Mouse (Mus musculus) midbrain, embryonic 10.5 days (tissue): ENCODE measurements around the gene Zfp287. TPM values are rescaled to one million over a fixed set of nuclear protein-coding genes. Genes with fewer than 3 reads are reported as not detected.
"Not testable (repeated sequence)": the region's sequence is repeated elsewhere in the genome, so short reads cannot be mapped to it uniquely, and the experiment has no call there.

Experiments used
- DNase-seq: peaks from one replicate; pipeline ENCODE4 v3.0.0-alpha.2; 2017; ENCODE audit warnings: low spot score
- H3K27ac ChIP-seq: fragments of 300-500 bp; sonication (generic); replicated peaks from 2 replicates; pipeline ENCODE4 v1.5.1; 2016; ENCODE audit warnings: mild to moderate bottlenecking
- H3K27me3 ChIP-seq: fragments of 300-500 bp; sonication (generic); 2 replicates; pipeline ENCODE4 v1.6.1; 2016; ENCODE audit warnings: low read depth, mild to moderate bottlenecking; ENCODE audit not compliant: poor library complexity, severe bottlenecking
- H3K36me3 ChIP-seq: fragments of 300-500 bp; sonication (generic); 2 replicates; pipeline ENCODE4 v1.6.1; 2016; ENCODE audit warnings: mild to moderate bottlenecking, moderate library complexity
- H3K4me1 ChIP-seq: fragments of 300-500 bp; sonication (generic); 2 replicates; pipeline ENCODE4 v1.6.1; 2016
- H3K4me3 ChIP-seq: fragments of 300-500 bp; sonication (generic); 2 replicates; pipeline ENCODE4 v1.5.1; 2016; ENCODE audit warnings: mild to moderate bottlenecking, moderate library complexity
- H3K9me3 ChIP-seq: fragments of 300-500 bp; sonication (generic); replicated peaks from 2 replicates; pipeline ENCODE4 v1.6.1; 2016; ENCODE audit warnings: mild to moderate bottlenecking
- WGBS: fragments of 180-500 bp; shearing (Covaris S2); methylation state at CpG from one replicate; pipeline ENCODE4 v1.1.7; 2016; 5-methylcytosine and 5-hydroxymethylcytosine counted together
- polyA plus RNA-seq: library from polyadenylated mRNA; unstranded; fragments of >200 nt; fragmentation: Nextera tagmentation; extraction: Ambion mirVana; gene quantifications from 2 replicates; pipeline ENCODE4 v1.2.1, GENCODE M21; 2016

Zfp287 gene
- 13.8 and 16.5 TPM in 2 replicates for polyA plus RNA-seq

DNA sequence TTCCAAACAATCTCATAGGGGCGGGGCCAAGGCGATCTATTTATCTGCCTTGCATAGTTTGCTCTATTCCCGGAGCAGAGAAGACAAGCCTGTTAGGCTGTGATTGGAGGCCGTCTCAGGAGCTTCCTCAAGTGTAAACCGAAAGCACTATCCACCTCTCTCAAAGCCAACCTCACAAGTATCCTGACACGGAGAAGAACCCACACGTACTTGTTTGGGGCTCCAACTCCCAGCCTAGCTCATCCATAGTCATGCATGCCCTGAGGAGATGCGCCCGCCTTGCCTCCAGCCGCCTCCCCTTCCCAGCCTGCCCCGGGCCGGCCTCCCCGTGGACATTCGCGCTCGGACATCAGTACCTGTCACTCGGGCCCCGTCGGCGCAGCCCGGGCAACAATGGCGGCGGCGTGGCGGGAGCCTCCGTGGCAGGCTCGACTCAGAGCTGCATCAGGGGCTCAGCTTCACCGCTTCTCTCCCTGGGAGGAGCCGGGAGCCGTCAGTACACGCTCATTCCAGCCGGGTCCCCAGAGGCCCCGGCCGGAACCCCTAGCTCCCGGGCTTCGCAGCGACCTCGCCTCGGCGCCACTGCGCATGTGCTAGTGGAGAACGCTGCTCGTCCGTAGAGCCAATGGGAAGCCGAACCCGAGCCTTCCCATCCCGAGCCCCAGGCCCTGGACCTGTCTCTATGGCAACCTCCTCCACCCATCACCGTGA is at the start of gene Zfp287:
Gene Zfp287, minus strand, starts transcription at position 595 of the 711 bp plus-strand sequence.
- Histone ChIP-seq H3K9me3 (no peaks in the 10 kb centered on the region), H3K27me3 (no peaks in the 10 kb centered on the region)
- under 1% methylated on average over 48 of the region's 48 CpGs for WGBS

DNA sequence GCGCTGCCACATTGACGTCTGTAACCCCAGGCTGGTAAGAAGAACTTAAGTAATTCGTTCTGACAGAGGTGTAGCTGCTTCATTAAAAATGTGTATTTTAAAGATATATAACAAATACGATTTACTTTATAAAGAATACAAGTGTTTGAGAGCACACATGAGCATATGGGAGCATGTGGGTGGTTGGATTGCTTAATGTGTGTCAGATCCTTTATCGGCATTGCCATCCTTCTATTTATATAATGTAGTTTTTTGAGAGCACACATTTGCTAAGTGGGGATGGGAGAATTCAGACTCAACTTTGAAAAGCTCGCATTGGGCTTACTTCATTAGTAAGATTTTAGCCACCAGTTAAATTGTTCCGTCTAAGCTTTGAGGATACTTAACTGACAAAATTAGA is 44.8 kb upstream of the Zfp287 start:
- Histone ChIP-seq H3K4me3 (no peak overlapping the region), H3K9me3 (peaks cover 82% of the 10 kb centered on the region), H3K27me3 (no peaks in the 10 kb centered on the region), H3K4me1 (no peaks in the 10 kb centered on the region), H3K36me3 (peaks cover 59% of the 10 kb centered on the region), H3K27ac (no peak overlapping the region)
- WGBS = 92% methylated on average over 7 of the region's 7 CpGs
- DNase-seq = no peak

More for the DNA sequence above, at the start of gene Zfp287:
- Histone ChIP-seq H3K4me1 (peaks cover 23% of the 10 kb centered on the region), H3K27ac (peak within 1 kb of the TSS; percentile 95), H3K4me3 (peak within 1 kb of the TSS; percentile 77), H3K36me3 (peaks cover 26% of the 10 kb centered on the region)
- DNase-seq = peak; percentile 96

GRCm38 (mm10) chr11:62760755-62761457 is 29.2 kb upstream of the Zfp287 start:
- DNase-seq = no peak
- H3K9me3 ChIP-seq = no peaks in the 10 kb centered on the region
- H3K4me3 ChIP-seq = no peak overlapping the region
- H3K36me3 ChIP-seq = no peaks in the 10 kb centered on the region
- H3K4me1 ChIP-seq = peaks cover 10% of the 10 kb centered on the region
- peaks cover 26% of the 10 kb centered on the region for H3K27me3 ChIP-seq
- 78% methylated on average over 9 of the region's 9 CpGs for WGBS
- H3K27ac ChIP-seq = no peak overlapping the region

DNA sequence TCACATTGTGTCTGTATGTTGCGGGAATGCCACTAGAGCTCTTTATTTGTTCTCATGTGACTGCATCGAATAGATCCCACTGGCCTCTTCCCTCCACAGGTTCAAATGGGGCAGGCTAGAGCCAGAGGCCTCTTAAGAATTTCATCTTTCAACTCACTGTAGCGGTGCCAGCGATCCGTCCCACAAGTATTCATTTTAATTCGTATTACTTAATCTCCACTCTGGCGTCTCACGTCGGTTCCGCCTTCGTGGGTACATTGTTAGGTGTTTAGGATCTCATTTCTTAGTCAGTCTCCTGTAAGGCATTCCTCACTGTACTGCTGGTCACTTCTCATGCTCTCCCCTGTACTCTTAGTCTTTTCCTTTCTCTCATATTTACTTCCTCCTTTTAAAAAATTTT is 26.8 kb upstream of the Zfp287 start:
- Histone ChIP-seq H3K4me1 (peaks cover 10% of the 10 kb centered on the region), H3K27ac (no peak overlapping the region), H3K27me3 (peaks cover 37% of the 10 kb centered on the region), H3K36me3 (no peaks in the 10 kb centered on the region), H3K9me3 (no peaks in the 10 kb centered on the region), H3K4me3 (no peak overlapping the region)
- 92% methylated on average over 11 of the region's 11 CpGs for WGBS
- no peak for DNase-seq

- Histone ChIP-seq H3K27me3 (peaks cover 37% of the 10 kb centered on the region), H3K4me1 (peaks cover 10% of the 10 kb centered on the region), H3K36me3 (no peaks in the 10 kb centered on the region), H3K4me3 (no peak overlapping the region), H3K27ac (no peak overlapping the region), H3K9me3 (no peaks in the 10 kb centered on the region)
- no peak for DNase-seq
- WGBS = 82% methylated on average over 6 of the region's 6 CpGs
Measured at GRCm38 (mm10) chr11:62757906-62758305, 26.2 kb upstream of the Zfp287 start.

- H3K36me3 ChIP-seq = no peaks in the 10 kb centered on the region
- H3K9me3 ChIP-seq = no peaks in the 10 kb centered on the region
- H3K27ac ChIP-seq = no peak overlapping the region; the same call in 1 of the 2 replicates
- H3K27me3 ChIP-seq = peaks cover 37% of the 10 kb centered on the region
- H3K4me1 ChIP-seq = peaks cover 10% of the 10 kb centered on the region
- 7% methylated on average over 7 of the region's 7 CpGs for WGBS
- H3K4me3 ChIP-seq = peak overlapping the region; percentile 41
- no peak for DNase-seq
Measured at GRCm38 (mm10) chr11:62757143-62757507, 25.4 kb upstream of the Zfp287 start.

- H3K27ac ChIP-seq = no peak overlapping the region; the same call in 1 of the 2 replicates
- H3K9me3 ChIP-seq = no peaks in the 10 kb centered on the region
- no peaks in the 10 kb centered on the region for H3K36me3 ChIP-seq
- 8% methylated on average over 36 of the region's 36 CpGs for WGBS
- peak; percentile 98 for DNase-seq
- H3K4me1 ChIP-seq = peaks cover 10% of the 10 kb centered on the region
- peak overlapping the region; percentile 41 for H3K4me3 ChIP-seq
- H3K27me3 ChIP-seq = peaks cover 37% of the 10 kb centered on the region
Measured at GRCm38 (mm10) chr11:62756456-62757142, 24.9 kb upstream of the Zfp287 start.

- peaks cover 40% of the 10 kb centered on the region for H3K27me3 ChIP-seq
- H3K9me3 ChIP-seq = no peaks in the 10 kb centered on the region
- no peaks in the 10 kb centered on the region for H3K36me3 ChIP-seq
- H3K27ac ChIP-seq = no peak within 1 kb of the TSS
- peaks cover 10% of the 10 kb centered on the region for H3K4me1 ChIP-seq
- DNase-seq = no peak
- H3K4me3 ChIP-seq = no peak within 1 kb of the TSS
- 89% methylated on average over 8 of the region's 8 CpGs for WGBS
Measured at GRCm38 (mm10) chr11:62752780-62753179, 21.1 kb upstream of the Zfp287 start, which contains the start of gene Gm10428. Gene Gm10428, plus strand, starts transcription at chr11:62753100.

DNA sequence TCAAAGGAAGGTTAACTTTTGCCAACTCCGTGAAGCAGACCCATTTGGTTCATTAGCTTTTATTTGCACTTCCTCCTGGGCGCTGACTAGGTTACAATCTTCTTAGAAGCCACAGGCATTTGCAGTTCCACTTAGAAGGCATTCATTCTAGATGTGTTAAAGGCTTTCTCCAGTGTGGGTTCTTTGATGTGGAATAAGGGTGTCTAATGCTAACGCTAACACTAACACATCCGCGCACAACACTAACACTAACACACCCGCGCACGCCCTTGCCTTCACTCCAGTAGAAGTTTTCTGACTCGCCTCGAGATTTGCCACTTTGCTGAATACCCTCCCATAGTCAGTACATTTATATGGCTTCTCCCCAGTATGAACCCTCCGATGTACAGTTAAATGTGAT is 20.5 kb upstream of the Zfp287 start:
- WGBS = 82% methylated on average over 11 of the region's 11 CpGs
- Histone ChIP-seq H3K27me3 (peaks cover 40% of the 10 kb centered on the region), H3K36me3 (no peaks in the 10 kb centered on the region)

DNA sequence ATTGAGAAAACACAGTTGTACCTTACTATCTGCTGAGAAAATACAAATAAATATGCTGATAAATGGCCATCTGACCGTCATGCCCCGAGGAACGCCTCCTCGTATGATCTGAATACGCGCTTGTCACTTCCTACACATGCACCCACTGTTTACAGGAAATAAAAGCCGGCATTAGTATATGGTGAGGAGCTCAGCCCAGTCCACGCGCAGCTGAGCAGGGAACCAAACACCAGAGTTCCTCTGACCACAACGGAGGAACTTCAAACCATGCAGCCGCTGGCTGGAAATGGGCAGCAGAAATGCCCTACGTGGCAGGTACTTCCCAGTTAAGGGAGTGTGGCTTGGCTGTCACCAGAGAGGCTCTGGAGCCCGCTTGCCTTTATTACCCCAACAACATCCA is 17.7 kb upstream of the Zfp287 start:
- not testable (repeated sequence) for H3K4me1 ChIP-seq, H3K36me3 ChIP-seq, H3K27ac ChIP-seq, DNase-seq, H3K9me3 ChIP-seq, H3K4me3 ChIP-seq
- H3K27me3 ChIP-seq = peaks cover 43% of the 10 kb centered on the region
- WGBS = 93% methylated on average over 13 of the region's 13 CpGs

More for the DNA sequence above, 20.5 kb upstream of the Zfp287 start:
- no peak for DNase-seq
- no peak overlapping the region for H3K27ac ChIP-seq
- H3K9me3 ChIP-seq = no peaks in the 10 kb centered on the region
- peaks cover 9% of the 10 kb centered on the region for H3K4me1 ChIP-seq
- no peak overlapping the region for H3K4me3 ChIP-seq

DNA sequence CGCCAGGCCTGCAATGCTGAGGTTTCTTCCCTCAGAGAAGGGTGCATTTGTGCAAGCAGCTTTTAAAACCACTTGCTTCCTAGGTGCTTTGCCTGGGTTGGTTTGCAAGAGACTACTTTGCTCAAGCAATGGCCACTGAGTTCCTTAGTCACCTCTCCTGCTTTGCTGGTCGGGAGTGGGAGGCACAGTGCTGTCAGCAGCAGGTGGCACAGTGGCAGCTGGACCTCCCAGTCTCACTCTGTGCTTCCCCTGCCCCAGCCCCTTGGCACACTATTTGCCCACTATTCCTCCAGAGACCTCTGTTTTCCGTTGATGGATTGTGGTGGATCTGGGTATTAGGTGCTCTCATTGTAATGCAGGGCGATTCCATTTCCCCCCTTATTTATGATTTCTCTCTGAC is 16.4 kb upstream of the Zfp287 start:
- Histone ChIP-seq H3K9me3 (no peaks in the 10 kb centered on the region), H3K36me3 (no peaks in the 10 kb centered on the region), H3K27ac (no peak overlapping the region), H3K27me3 (peaks cover 45% of the 10 kb centered on the region), H3K4me1 (peaks cover 8% of the 10 kb centered on the region), H3K4me3 (no peak overlapping the region)
- no peak for DNase-seq
- WGBS = 85% methylated on average over 4 of the region's 4 CpGs

DNA sequence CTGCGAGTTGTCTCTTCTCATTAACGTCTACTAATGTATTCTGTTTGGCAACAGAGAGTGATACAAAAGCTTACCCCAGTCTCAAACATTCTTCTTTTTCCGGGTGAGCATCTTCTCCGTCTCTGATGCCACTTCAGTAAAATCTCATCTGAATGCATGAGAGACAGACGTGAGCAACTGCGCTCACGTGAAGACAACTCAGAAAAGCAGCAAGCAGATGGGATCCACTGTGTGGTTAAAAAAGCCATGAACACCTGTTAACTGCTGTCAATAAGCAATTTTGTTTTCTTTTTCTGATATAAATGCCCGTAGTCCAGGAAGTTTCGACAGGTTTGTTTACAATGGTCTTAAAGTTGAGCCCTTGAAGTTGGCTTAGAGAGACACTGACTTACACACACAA is 15.5 kb upstream of the Zfp287 start:
- 76% methylated on average over 9 of the region's 9 CpGs for WGBS

More for the DNA sequence above, 15.5 kb upstream of the Zfp287 start:
- Histone ChIP-seq H3K27me3 (peaks cover 45% of the 10 kb centered on the region), H3K4me1 (peaks cover 8% of the 10 kb centered on the region), H3K36me3 (no peaks in the 10 kb centered on the region), H3K27ac (no peak overlapping the region), H3K4me3 (no peak overlapping the region), H3K9me3 (no peaks in the 10 kb centered on the region)
- no peak for DNase-seq
